Mouse (Mus musculus): ENCODE measurements around the gene Actr2. TPM values are rescaled to one million over a fixed set of nuclear protein-coding genes. Genes with fewer than 3 reads are reported as not detected.
"Not testable (repeated sequence)": the region's sequence is repeated elsewhere in the genome, so short reads cannot be mapped to it uniquely, and the experiment has no call there.

Gene Actr2
- polyA plus RNA-seq, 1 experiment = 392 TPM

GRCm38 (mm10) chr11:20035343-20035928 lies 77.3 kb downstream of the Actr2 start:
- Histone ChIP-seq H3K4me1 (ENCODE audit: control insufficient read depth, insufficient read depth, low read length) (peaks cover 16% of the 10 kb centered on the region), H3K27ac (ENCODE audit: insufficient read depth, low read depth, low read length) (no peak overlapping the region), H3K4me3 (ENCODE audit: insufficient read depth, low read length) (no peak overlapping the region)
- TF ChIP-seq POLR2A (IDR thresholded peaks at IDR 0.05; ENCODE audit: borderline replicate concordance, low read depth, low read length) (no peak), CTCF (IDR thresholded peaks at IDR 0.05; ENCODE audit: low read depth, low read length) (no peak)

DNA sequence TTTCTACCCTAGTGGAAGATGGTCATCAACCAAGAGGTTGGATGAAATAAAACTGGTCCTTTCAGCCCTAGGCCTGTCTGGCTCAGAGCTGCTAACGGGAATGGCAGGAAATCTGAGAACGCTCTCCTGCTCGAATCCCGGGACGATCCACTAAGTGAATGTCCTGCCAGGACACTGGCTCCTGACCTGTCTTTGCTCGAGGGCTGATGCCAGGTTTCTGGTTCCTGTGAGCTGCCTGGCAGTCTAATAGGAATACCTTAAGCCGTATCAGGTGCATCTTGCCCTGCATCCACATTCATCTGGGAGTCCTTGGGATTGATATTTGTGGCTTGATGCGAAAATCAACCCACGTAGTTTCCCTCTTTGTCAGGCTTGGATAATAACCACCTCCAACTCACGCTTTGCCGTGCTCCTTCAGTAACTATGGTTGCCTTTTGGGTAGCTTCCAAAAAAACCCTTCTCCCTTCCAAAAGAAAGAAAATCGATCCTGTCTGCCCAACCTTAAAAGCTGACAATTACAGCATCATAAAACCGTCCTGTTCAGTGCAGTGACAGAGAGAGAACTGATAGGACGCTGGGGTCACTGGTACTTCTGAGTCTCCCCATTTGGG lies 78.3 kb downstream of the Actr2 start:
- Histone ChIP-seq H3K27ac (ENCODE audit: insufficient read depth, low read depth, low read length) (no peak overlapping the region), H3K4me3 (ENCODE audit: insufficient read depth, low read length) (no peak overlapping the region), H3K4me1 (ENCODE audit: control insufficient read depth, insufficient read depth, low read length) (peaks cover 16% of the 10 kb centered on the region)
- no peak for TF ChIP-seq CTCF (IDR thresholded peaks at IDR 0.05; ENCODE audit: low read depth, low read length)
- TF ChIP-seq POLR2A (IDR thresholded peaks at IDR 0.05; ENCODE audit: borderline replicate concordance, low read depth, low read length) = no peak

DNA sequence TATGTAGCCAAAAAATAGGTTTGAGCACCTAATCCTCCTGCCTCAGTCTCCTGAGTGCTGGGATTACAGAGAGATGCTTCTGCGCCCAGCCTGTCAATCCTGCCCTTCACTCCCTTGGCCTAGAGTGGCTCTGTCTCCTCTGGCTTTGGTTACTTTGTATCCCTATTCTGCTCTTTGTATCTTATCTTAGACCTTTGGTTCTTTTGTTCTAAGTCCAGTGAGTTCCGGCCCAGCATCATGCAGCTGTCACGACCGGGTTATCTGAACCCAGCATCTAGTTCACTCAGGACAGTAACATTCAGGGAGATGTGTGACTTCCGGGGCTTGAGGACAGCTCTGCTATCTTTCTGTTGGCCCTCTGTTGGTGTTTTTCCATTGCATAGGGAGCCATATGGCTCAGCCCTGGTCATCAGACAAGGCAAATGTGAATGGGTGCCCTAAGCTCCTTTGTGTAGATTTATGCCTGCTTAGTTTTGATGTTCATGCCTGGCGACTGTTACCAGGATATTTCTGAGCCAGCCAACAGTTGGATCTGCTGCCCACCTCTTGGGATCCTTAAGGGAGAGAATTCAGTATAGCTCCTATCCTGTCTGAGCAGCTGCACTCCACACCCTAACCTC lies 79.1 kb downstream of the Actr2 start:
- Histone ChIP-seq H3K4me1 (ENCODE audit: control insufficient read depth, insufficient read depth, low read length) (peaks cover 16% of the 10 kb centered on the region), H3K4me3 (ENCODE audit: insufficient read depth, low read length) (no peak overlapping the region), H3K27ac (ENCODE audit: insufficient read depth, low read depth, low read length) (no peak overlapping the region)
- no peak for TF ChIP-seq POLR2A (IDR thresholded peaks at IDR 0.05; ENCODE audit: borderline replicate concordance, low read depth, low read length)
- TF ChIP-seq CTCF (IDR thresholded peaks at IDR 0.05; ENCODE audit: low read depth, low read length) = no peak

- no peak overlapping the region for H3K27ac ChIP-seq (ENCODE audit: insufficient read depth, low read depth, low read length)
- H3K4me3 ChIP-seq (ENCODE audit: insufficient read depth, low read length) = no peak overlapping the region
- peak; percentile 49 for TF ChIP-seq CTCF (IDR thresholded peaks at IDR 0.05; ENCODE audit: low read depth, low read length)
- no peak for TF ChIP-seq POLR2A (IDR thresholded peaks at IDR 0.05; ENCODE audit: borderline replicate concordance, low read depth, low read length)
- H3K4me1 ChIP-seq (ENCODE audit: control insufficient read depth, insufficient read depth, low read length) = peaks cover 6% of the 10 kb centered on the region
Observed at GRCm38 (mm10) chr11:20031536-20031935, 81.2 kb downstream of the Actr2 start.

DNA sequence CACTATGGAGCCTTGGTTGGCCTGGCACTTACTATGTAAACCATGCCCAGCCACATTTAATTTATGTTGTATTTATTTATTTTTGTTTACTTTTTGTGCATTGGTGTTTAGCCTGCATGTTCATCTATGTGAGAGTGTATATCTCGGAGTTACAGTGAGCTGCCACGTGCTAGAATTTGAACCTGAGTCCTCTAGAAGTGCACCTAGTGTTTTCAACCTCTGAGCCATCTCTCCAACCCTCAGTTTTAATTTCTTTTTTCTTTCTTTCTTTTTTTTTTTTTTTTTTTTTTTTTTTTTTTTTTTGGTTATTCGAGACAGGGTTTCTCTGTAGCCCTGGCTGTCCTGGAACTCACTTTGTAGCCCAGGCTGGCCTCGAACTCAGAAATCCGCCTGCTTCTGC lies 81.7 kb downstream of the Actr2 start:
- not testable (repeated sequence) for H3K4me3 ChIP-seq (ENCODE audit: insufficient read depth, low read length); H3K4me1 ChIP-seq (ENCODE audit: control insufficient read depth, insufficient read depth, low read length); H3K27ac ChIP-seq (ENCODE audit: insufficient read depth, low read depth, low read length)

DNA sequence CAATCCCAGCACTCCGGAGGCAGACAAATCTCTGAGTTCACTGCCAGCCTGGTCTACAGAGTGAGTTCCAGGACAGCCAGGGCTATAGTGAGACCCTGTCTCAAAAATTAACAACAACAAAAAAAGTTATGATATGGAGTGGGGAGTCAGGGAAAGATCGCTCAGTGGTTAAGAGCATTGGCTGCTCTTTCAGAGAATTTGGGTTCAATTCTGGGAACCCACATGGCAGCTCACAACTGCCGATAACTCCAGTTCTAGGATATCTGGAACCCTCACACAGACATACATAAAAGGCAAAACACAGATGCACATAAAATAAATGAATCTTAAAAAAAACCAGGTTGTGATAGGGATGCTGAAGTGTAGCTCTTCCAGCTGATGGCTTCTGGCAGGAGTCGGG lies 83.7 kb downstream of the Actr2 start:
- no peak overlapping the region for H3K27ac ChIP-seq (ENCODE audit: insufficient read depth, low read depth, low read length)
- H3K4me3 ChIP-seq (ENCODE audit: insufficient read depth, low read length) = no peak overlapping the region
- no peaks in the 10 kb centered on the region for H3K4me1 ChIP-seq (ENCODE audit: control insufficient read depth, insufficient read depth, low read length)
- TF ChIP-seq CTCF (IDR thresholded peaks at IDR 0.05; ENCODE audit: low read depth, low read length) = no peak
- TF ChIP-seq POLR2A (IDR thresholded peaks at IDR 0.05; ENCODE audit: borderline replicate concordance, low read depth, low read length) = no peak

- TF ChIP-seq POLR2A (IDR thresholded peaks at IDR 0.05; ENCODE audit: borderline replicate concordance, low read depth, low read length) = no peak
- no peak for TF ChIP-seq CTCF (IDR thresholded peaks at IDR 0.05; ENCODE audit: low read depth, low read length)
- Histone ChIP-seq H3K4me1 (ENCODE audit: control insufficient read depth, insufficient read depth, low read length) (no peaks in the 10 kb centered on the region), H3K27ac (ENCODE audit: insufficient read depth, low read depth, low read length) (no peak overlapping the region), H3K4me3 (ENCODE audit: insufficient read depth, low read length) (no peak overlapping the region)
Observed at GRCm38 (mm10) chr11:20028396-20028795, 84.3 kb downstream of the Actr2 start.

DNA sequence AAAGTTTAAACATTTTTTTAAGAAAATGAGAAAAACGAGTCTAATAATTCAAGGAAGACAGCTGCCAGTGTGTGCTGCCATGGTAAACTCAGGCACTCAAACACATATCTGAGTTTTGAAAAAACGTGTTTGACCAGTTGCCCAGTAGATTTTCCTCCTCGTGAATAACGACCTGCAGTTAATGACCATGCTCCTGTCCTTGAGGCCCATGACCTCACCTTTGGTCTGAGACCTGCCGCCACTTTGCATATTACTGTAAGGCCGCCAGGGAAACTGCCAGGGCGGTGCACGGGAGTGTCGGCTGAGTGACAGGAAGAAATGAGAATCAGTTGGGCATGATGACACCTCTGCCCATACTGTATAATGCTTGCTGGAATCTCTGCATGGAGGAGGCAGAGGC lies 85.0 kb downstream of the Actr2 start:
- TF ChIP-seq CTCF (IDR thresholded peaks at IDR 0.05; ENCODE audit: low read depth, low read length) = no peak
- TF ChIP-seq POLR2A (IDR thresholded peaks at IDR 0.05; ENCODE audit: borderline replicate concordance, low read depth, low read length) = no peak
- Histone ChIP-seq H3K4me3 (ENCODE audit: insufficient read depth, low read length) (no peak overlapping the region), H3K4me1 (ENCODE audit: control insufficient read depth, insufficient read depth, low read length) (no peaks in the 10 kb centered on the region), H3K27ac (ENCODE audit: insufficient read depth, low read depth, low read length) (no peak overlapping the region)

GRCm38 (mm10) chr11:20025899-20026298 lies 86.8 kb downstream of the Actr2 start:
- Histone ChIP-seq H3K4me3 (ENCODE audit: insufficient read depth, low read length) (no peak overlapping the region), H3K4me1 (ENCODE audit: control insufficient read depth, insufficient read depth, low read length) (no peaks in the 10 kb centered on the region), H3K27ac (ENCODE audit: insufficient read depth, low read depth, low read length) (no peak overlapping the region)
- TF ChIP-seq CTCF (IDR thresholded peaks at IDR 0.05; ENCODE audit: low read depth, low read length) (no peak), POLR2A (IDR thresholded peaks at IDR 0.05; ENCODE audit: borderline replicate concordance, low read depth, low read length) (no peak)

DNA sequence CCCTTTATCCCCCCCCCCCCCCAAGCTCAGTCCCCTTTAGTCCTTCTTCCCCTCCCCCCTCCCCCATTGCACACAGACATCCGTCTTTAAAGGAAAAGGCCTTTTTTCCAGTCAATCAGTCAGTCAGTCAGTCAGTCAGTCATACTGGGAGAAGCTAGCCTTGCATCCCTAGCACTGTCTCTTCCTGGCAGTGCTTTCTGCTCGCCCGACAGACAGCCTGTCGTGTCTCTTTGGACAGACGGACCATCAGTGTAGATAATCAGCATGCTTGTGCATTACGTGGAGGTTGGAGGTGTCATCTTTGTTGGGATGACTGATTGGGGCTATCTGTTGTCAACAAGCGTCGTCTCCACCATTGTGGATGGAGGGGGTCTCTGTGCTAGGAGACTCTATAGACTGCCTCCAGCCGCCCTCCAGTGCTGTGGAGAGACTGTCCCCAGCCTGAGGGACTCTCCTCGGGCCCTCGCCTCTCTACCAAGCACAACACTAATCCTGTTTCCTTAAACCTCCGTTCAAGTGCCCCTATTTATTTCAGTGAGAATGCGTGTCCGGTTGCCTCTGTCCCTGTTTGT lies 89.7 kb downstream of the Actr2 start:
- Histone ChIP-seq H3K4me3 (ENCODE audit: insufficient read depth, low read length) (no peak overlapping the region), H3K27ac (ENCODE audit: insufficient read depth, low read depth, low read length) (no peak overlapping the region), H3K4me1 (ENCODE audit: control insufficient read depth, insufficient read depth, low read length) (no peaks in the 10 kb centered on the region)
- TF ChIP-seq CTCF (IDR thresholded peaks at IDR 0.05; ENCODE audit: low read depth, low read length) (no peak), POLR2A (IDR thresholded peaks at IDR 0.05; ENCODE audit: borderline replicate concordance, low read depth, low read length) (no peak)
